11 mouse cellular contexts compared by ENCODE assay signal in the genomic region with DNA sequence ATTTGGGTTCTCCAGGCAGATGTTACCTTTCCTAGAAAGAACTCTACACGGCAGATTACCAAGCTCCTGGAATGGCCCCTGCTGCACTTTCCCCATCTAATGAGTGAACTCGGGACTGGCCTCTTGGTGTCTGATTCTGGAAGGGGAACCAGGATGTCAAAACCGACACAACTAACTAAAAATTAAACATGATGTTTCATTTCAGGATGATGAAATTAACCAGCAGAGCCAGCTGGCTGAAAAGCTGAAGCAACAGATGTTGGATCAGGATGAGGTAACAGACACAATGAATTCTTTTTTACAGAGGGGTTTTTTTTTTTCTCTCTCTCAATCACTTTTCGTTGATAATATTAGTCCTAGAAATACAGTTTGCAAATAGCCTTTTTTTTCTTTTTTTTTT. TPM values are rescaled to one million over a fixed set of nuclear protein-coding genes. Genes with fewer than 3 reads are reported as not detected.
DNase-seq lines count a peak whose midpoint lies in the region; ATAC-seq and TF ChIP-seq lines count a peak whose summit lies in the region.
"Had no signal": no experiment of that assay in that cellular context is flagged by ENCODE, and none has a peak within 500 bp of the region (broad histone marks: within the 10 kb centered on the region; RNA-seq: fewer than 3 reads in every experiment).

No protein-coding gene starts in this region.

- TF ChIP-seq EP300 in MEL (IDR thresholded peaks at IDR 0.05; ENCODE audit: low read depth in 1 of 2, low read length in 2 of 2), result no peak
- peak; percentile 32; the same call in 1 of the 2 replicates for TF ChIP-seq EP300 in lung, postnatal 0 days (IDR thresholded peaks at IDR 0.05)

- H3K4me3 ChIP-seq in embryonic facial prominence, embryonic 15.5 days (replicated peaks), result no peak overlapping the region
- no peak overlapping the region for H3K4me3 ChIP-seq in embryonic facial prominence, embryonic 10.5 days
- H3K4me3 ChIP-seq in hindbrain, embryonic 15.5 days, result no peak overlapping the region
- no peak overlapping the region for H3K4me3 ChIP-seq in hindbrain, embryonic 12.5 days
- peak overlapping the region; percentile 58 to 75 for H3K4me3 ChIP-seq in MEL (ENCODE audit: control insufficient read depth in 1 of 2, insufficient read depth in 1 of 2, low read depth in 2 of 2, low read length in 2 of 2)
- no peak overlapping the region for H3K4me3 ChIP-seq in lung, postnatal 0 days (ENCODE audit: low read depth, low read length)
- H3K4me3 ChIP-seq: erythroblast, embryonic 14.5 days; left cerebral cortex, adult 2 months had no signal

- peaks cover 13% of the 10 kb centered on the region for H3K4me1 ChIP-seq in embryonic facial prominence, embryonic 15.5 days
- peaks cover 68% of the 10 kb centered on the region for H3K4me1 ChIP-seq in embryonic facial prominence, embryonic 10.5 days
- H3K4me1 ChIP-seq in hindbrain, embryonic 15.5 days (replicated peaks), result peaks cover 20% of the 10 kb centered on the region
- H3K4me1 ChIP-seq in hindbrain, embryonic 12.5 days, result peaks cover 14% of the 10 kb centered on the region
- peaks cover 12 to 27% of the 10 kb centered on the region in 2 experiments for H3K4me1 ChIP-seq in MEL (ENCODE audit: control insufficient read depth in 1 of 2, insufficient read depth in 2 of 2, low read length in 2 of 2)
- peaks cover 9% of the 10 kb centered on the region; the same call in 1 of the 2 replicates for H3K4me1 ChIP-seq in lung, postnatal 0 days (ENCODE audit: insufficient read depth, low read depth, low read length)

- TF ChIP-seq RAD21 in MEL (IDR thresholded peaks at IDR 0.05; ENCODE audit: low read depth, low read length), result no peak

- 54% methylated on average over 4 of the region's 4 CpGs for WGBS in embryonic facial prominence, embryonic 15.5 days
- WGBS in embryonic facial prominence, embryonic 10.5 days, result 78% methylated on average over 4 of the region's 4 CpGs
- WGBS in hindbrain, embryonic 15.5 days, result 83% methylated on average over 4 of the region's 4 CpGs
- 82% methylated on average over 4 of the region's 4 CpGs for WGBS in hindbrain, embryonic 12.5 days
- WGBS in lung, postnatal 0 days, result 44% methylated on average over 4 of the region's 4 CpGs

- H3K9ac ChIP-seq in embryonic facial prominence, embryonic 15.5 days, result no peak overlapping the region
- no peak overlapping the region for H3K9ac ChIP-seq in hindbrain, embryonic 15.5 days
- H3K9ac ChIP-seq in hindbrain, embryonic 12.5 days, result no peak overlapping the region
- peak overlapping the region; percentile 39 for H3K9ac ChIP-seq in MEL (ENCODE audit: control insufficient read depth, low read depth, low read length, poor library complexity, severe bottlenecking)
- no peak overlapping the region for H3K9ac ChIP-seq in lung, postnatal 0 days (replicated peaks; ENCODE audit: low read depth)

- peak overlapping the region; percentile 28 for H3K4me2 ChIP-seq in embryonic facial prominence, embryonic 15.5 days (replicated peaks)
- H3K4me2 ChIP-seq in hindbrain, embryonic 15.5 days, result no peak overlapping the region
- no peak overlapping the region for H3K4me2 ChIP-seq in hindbrain, embryonic 12.5 days (replicated peaks)
- H3K4me2 ChIP-seq in lung, postnatal 0 days (replicated peaks; ENCODE audit: low read depth, low read length), result peak overlapping the region; percentile 34; the same call in 1 of the 2 replicates
- H3K4me2 ChIP-seq: liver, embryonic 11.5 days had no signal

- no peaks in the 10 kb centered on the region for H3K79me2 ChIP-seq in MEL (ENCODE audit: control insufficient read depth, insufficient read depth, low read length, poor library complexity)

- ATAC-seq in embryonic facial prominence, embryonic 15.5 days (ENCODE audit: insufficient number of reproducible peaks, low FRiP score, low TSS enrichment, low read depth), result no peak
- ATAC-seq in hindbrain, embryonic 15.5 days (ENCODE audit: low FRiP score, low read depth), result no peak
- ATAC-seq in hindbrain, embryonic 12.5 days (ENCODE audit: low FRiP score), result no peak
- peak; percentile 44 for ATAC-seq in lung, postnatal 0 days
- no peak for ATAC-seq in monocyte, adult 5-6 weeks (replicated peaks; ENCODE audit: insufficient number of reproducible peaks, low FRiP score, low TSS enrichment, poor library complexity, severe bottlenecking)

- H3K27me3 ChIP-seq in embryonic facial prominence, embryonic 15.5 days, result no peaks in the 10 kb centered on the region
- no peaks in the 10 kb centered on the region for H3K27me3 ChIP-seq in embryonic facial prominence, embryonic 10.5 days (replicated peaks; ENCODE audit: low read depth, poor library complexity, severe bottlenecking)
- H3K27me3 ChIP-seq in hindbrain, embryonic 15.5 days, result no peaks in the 10 kb centered on the region
- no peaks in the 10 kb centered on the region for H3K27me3 ChIP-seq in hindbrain, embryonic 12.5 days
- H3K27me3 ChIP-seq in MEL (ENCODE audit: control insufficient read depth in 1 of 2, insufficient read depth in 2 of 2, low read length in 2 of 2), result no peaks in the 10 kb centered on the region
- no peaks in the 10 kb centered on the region for H3K27me3 ChIP-seq in lung, postnatal 0 days (replicated peaks; ENCODE audit: insufficient read depth, low read length)

- no peaks in the 10 kb centered on the region for H3K9me3 ChIP-seq in embryonic facial prominence, embryonic 15.5 days (replicated peaks)
- no peaks in the 10 kb centered on the region for H3K9me3 ChIP-seq in embryonic facial prominence, embryonic 10.5 days
- H3K9me3 ChIP-seq in hindbrain, embryonic 15.5 days, result no peaks in the 10 kb centered on the region
- H3K9me3 ChIP-seq in hindbrain, embryonic 12.5 days (replicated peaks), result no peaks in the 10 kb centered on the region
- no peaks in the 10 kb centered on the region for H3K9me3 ChIP-seq in MEL (replicated peaks; ENCODE audit: insufficient read depth, low read length)
- no peaks in the 10 kb centered on the region for H3K9me3 ChIP-seq in lung, postnatal 0 days (ENCODE audit: low read length)

- no peak for TF ChIP-seq CTCF in MEL (IDR thresholded peaks at IDR 0.05 in 2 of 3, conservative IDR thresholded peaks at IDR 0.05 in 1 of 3; ENCODE audit: control insufficient read depth in 1 of 3, insufficient read depth in 1 of 3, low read depth in 2 of 3, low read length in 3 of 3, poor library complexity in 1 of 3, severe bottlenecking in 1 of 3)
- TF ChIP-seq CTCF in lung, postnatal 0 days (IDR thresholded peaks at IDR 0.05), result no peak

- no peak for TF ChIP-seq POLR2A in MEL (IDR thresholded peaks at IDR 0.05; ENCODE audit: control insufficient read depth in 1 of 2, insufficient read depth in 1 of 2, low read depth in 1 of 2, low read length in 2 of 2, poor library complexity in 1 of 2)

- DNase-seq in embryonic facial prominence, embryonic 10.5 days (ENCODE audit: low spot score), result no peak
- no peak for DNase-seq in MEL (ENCODE audit: low read depth, low spot score)
- DNase-seq in lung, postnatal 0 days (ENCODE audit: low spot score), result peak; percentile 85
- no peak for DNase-seq in natural killer cell, adult 2 months (ENCODE audit: low spot score in 2 of 2)

- no peaks in the 10 kb centered on the region for H3K36me3 ChIP-seq in embryonic facial prominence, embryonic 15.5 days
- H3K36me3 ChIP-seq in embryonic facial prominence, embryonic 10.5 days (replicated peaks), result peaks cover 76% of the 10 kb centered on the region
- peaks cover 53% of the 10 kb centered on the region for H3K36me3 ChIP-seq in hindbrain, embryonic 15.5 days
- peaks cover 48% of the 10 kb centered on the region for H3K36me3 ChIP-seq in hindbrain, embryonic 12.5 days
- H3K36me3 ChIP-seq in MEL (ENCODE audit: control insufficient read depth in 1 of 2, insufficient read depth in 2 of 2, low read length in 2 of 2), result peaks cover 0 to 16% of the 10 kb centered on the region in 2 experiments; a peak in 2 of 4 replicates
- no peaks in the 10 kb centered on the region for H3K36me3 ChIP-seq in lung, postnatal 0 days (ENCODE audit: insufficient read depth, low read length)

- H3K27ac ChIP-seq in embryonic facial prominence, embryonic 15.5 days (replicated peaks), result no peak overlapping the region
- H3K27ac ChIP-seq in embryonic facial prominence, embryonic 10.5 days (replicated peaks), result no peak overlapping the region
- H3K27ac ChIP-seq in hindbrain, embryonic 15.5 days (replicated peaks), result 0 out of 2 replicates have a peak overlapping the region, but pooled peaks have one; percentile 46
- H3K27ac ChIP-seq in hindbrain, embryonic 12.5 days, result no peak overlapping the region
- no peak overlapping the region for H3K27ac ChIP-seq in MEL (ENCODE audit: control insufficient read depth, low read depth, low read length)
- 0 out of 2 replicates have a peak overlapping the region, but pooled peaks have one; percentile 22 for H3K27ac ChIP-seq in lung, postnatal 0 days (ENCODE audit: low read length)

TF ChIP-seq in MEL, 35 proteins besides CTCF, POLR2A, EP300 and RAD21 (continues in another document):
- no peak for TF ChIP-seq CHD2 (IDR thresholded peaks at IDR 0.05; ENCODE audit: low read length)
- TF ChIP-seq MAFK (IDR thresholded peaks at IDR 0.05; ENCODE audit: borderline replicate concordance, low read depth, low read length), result no peak
- no peak for TF ChIP-seq KAT2A (conservative IDR thresholded peaks at IDR 0.05; ENCODE audit: low read depth, low read length)
- TF ChIP-seq ELF1 (IDR thresholded peaks at IDR 0.05; ENCODE audit: low read depth, low read length), result no peak
- TF ChIP-seq MAX (IDR thresholded peaks at IDR 0.05; ENCODE audit: low read length), result no peak
- TF ChIP-seq POLR2AphosphoS2 (IDR thresholded peaks at IDR 0.05; ENCODE audit: low read length), result no peak
- 0 out of 2 replicates have a peak, but pooled peaks have one; percentile 75 for TF ChIP-seq CHD1 (IDR thresholded peaks at IDR 0.05; ENCODE audit: low read depth, low read length)
- no peak for TF ChIP-seq TCF12 (IDR thresholded peaks at IDR 0.05; ENCODE audit: low read depth, low read length)
- no peak for TF ChIP-seq E2F4 (IDR thresholded peaks at IDR 0.05; ENCODE audit: borderline replicate concordance, low read depth, low read length)
- TF ChIP-seq ETS1 (IDR thresholded peaks at IDR 0.05; ENCODE audit: low read depth, low read length), result peak; percentile 91
- no peak for TF ChIP-seq MXI1 (IDR thresholded peaks at IDR 0.05; ENCODE audit: low read depth, low read length)

RNA-seq across cellular contexts. Expression of a gene that starts 59.8 kb away (rescaled TPM):
- 12.0 and 12.5 TPM in 2 replicates for polyA plus RNA-seq in embryonic facial prominence, embryonic 15.5 days (2015; fragmentation: Nextera tagmentation; extraction: Ambion mirVana)
- 2.9 and 3.9 TPM in 2 replicates for polyA plus RNA-seq in embryonic facial prominence, embryonic 10.5 days (2016; fragmentation: Nextera tagmentation; extraction: Ambion mirVana)
- polyA plus RNA-seq in hindbrain, embryonic 15.5 days (2015; fragmentation: Nextera tagmentation; extraction: Ambion mirVana), result 12.0 and 12.8 TPM in 2 replicates
- polyA plus RNA-seq in hindbrain, embryonic 12.5 days (2016; fragmentation: Nextera tagmentation; extraction: Ambion mirVana), result 1.7 and 2.6 TPM in 2 replicates
- not detected in 2 replicates for total RNA-seq in MEL (2012; rRNA removed)
- not detected for polyA plus RNA-seq in MEL (2012; ENCODE audit: insufficient read depth in 1 of 2, insufficient read length in 2 of 2, low read depth in 1 of 2, low replicate concordance in 2 of 2, missing spikeins in 1 of 2)
- 3.9 and 5.0 TPM in 2 replicates for polyA plus RNA-seq in lung, postnatal 0 days (2015; fragmentation: Nextera tagmentation; extraction: Ambion mirVana)
- total RNA-seq in monocyte, adult 5-6 weeks (2017), result 0.68 to 1.5 TPM in 2 of 3 replicates, not detected in the other
- polyA plus RNA-seq: erythroblast, embryonic 14.5 days had no signal

Comparison
In these comparisons a context has a peak if more than half of its experiments do, and no peak if none do; other contexts are left out.
1. H3K27ac ChIP-seq: peak in hindbrain, embryonic 15.5 days (single experiment) and lung, postnatal 0 days (single experiment); none in embryonic facial prominence, embryonic 15.5 days (single experiment), embryonic facial prominence, embryonic 10.5 days (single experiment), hindbrain, embryonic 12.5 days (single experiment) and MEL (single experiment).
2. H3K4me2 ChIP-seq: peak in embryonic facial prominence, embryonic 15.5 days (single experiment) and lung, postnatal 0 days (single experiment); none in hindbrain, embryonic 15.5 days (single experiment) and hindbrain, embryonic 12.5 days (single experiment).
3. H3K4me3 ChIP-seq: peak in MEL (2 of 2); none in embryonic facial prominence, embryonic 15.5 days (single experiment), embryonic facial prominence, embryonic 10.5 days (single experiment), hindbrain, embryonic 15.5 days (single experiment), hindbrain, embryonic 12.5 days (single experiment) and lung, postnatal 0 days (single experiment).